Mouse (Mus musculus) embryonic facial prominence, embryonic 11.5 days (tissue): Measurements from ENCODE around the gene Spry2. TPM values are rescaled to one million over a fixed set of nuclear protein-coding genes. Genes with fewer than 3 reads are reported as not detected.

Source experiments
- ATAC-seq: fragments of 200-750 bp; cut with Nextera tagmentation; replicated peaks from 2 replicates; pipeline ENCODE4 v1.8.0; 2017; ENCODE audit warnings: low read depth; ENCODE audit not compliant: insufficient number of reproducible peaks, low FRiP score, low TSS enrichment
- DNase-seq: peaks from one replicate; pipeline ENCODE4 v3.0.0-alpha.2; 2015; ENCODE audit warnings: low spot score
- H3K27ac ChIP-seq: fragments of 300-500 bp; sonication (generic); replicated peaks from 2 replicates; pipeline ENCODE4 v1.5.1; 2014; ENCODE audit warnings: mild to moderate bottlenecking, low read depth, low read length, control low read depth
- H3K27me3 ChIP-seq: fragments of 300-500 bp; sonication (generic); 2 replicates; pipeline ENCODE4 v1.6.1; 2014; ENCODE audit warnings: mild to moderate bottlenecking, low read length, moderate library complexity, mixed read lengths; ENCODE audit not compliant: control insufficient read depth, insufficient read depth
- H3K36me3 ChIP-seq: fragments of 300-500 bp; sonication (generic); replicated peaks from 2 replicates; pipeline ENCODE4 v1.6.1; 2014; ENCODE audit warnings: low read depth, mild to moderate bottlenecking, low read length, moderate library complexity, mixed read lengths; ENCODE audit not compliant: control insufficient read depth, insufficient read depth
- H3K4me1 ChIP-seq: fragments of 300-500 bp; sonication (generic); 2 replicates; pipeline ENCODE4 v1.6.1; 2014; ENCODE audit warnings: low read length, mixed read lengths; ENCODE audit not compliant: control insufficient read depth, insufficient read depth
- H3K4me2 ChIP-seq: fragments of 300-500 bp; sonication (generic); 2 replicates; pipeline ENCODE4 v1.6.1; 2014; ENCODE audit warnings: low read depth, mild to moderate bottlenecking, control low read depth, low read length, moderate library complexity
- H3K4me3 ChIP-seq: fragments of 300-500 bp; sonication (generic); 2 replicates; pipeline ENCODE4 v1.5.1; 2014; ENCODE audit warnings: low read depth, low read length, control low read depth
- H3K9ac ChIP-seq: fragments of 300-500 bp; sonication (generic); replicated peaks from 2 replicates; pipeline ENCODE4 v1.6.1; 2014; ENCODE audit warnings: mild to moderate bottlenecking, control low read depth, low read length
- H3K9me3 ChIP-seq: fragments of 300-500 bp; sonication (generic); replicated peaks from 2 replicates; pipeline ENCODE4 v1.6.1; 2016; ENCODE audit warnings: mild to moderate bottlenecking, low read length, inconsistent platforms, mixed read lengths; ENCODE audit not compliant: control insufficient read depth
- WGBS: fragments of 180-500 bp; shearing (Covaris S2); extraction: QIAGEN DNeasy Blood & Tissue Kit; methylation state at CpG from one replicate; pipeline ENCODE4 v1.1.7; 2014; 5-methylcytosine and 5-hydroxymethylcytosine counted together
- polyA plus RNA-seq: library from polyadenylated mRNA; unstranded; fragments of >200 nt; fragmentation: Nextera tagmentation; extraction: Ambion mirVana; gene quantifications from 2 replicates; pipeline ENCODE4 v1.2.1, GENCODE M21; 2014

The Spry2 gene
- polyA plus RNA-seq, 1 experiment from 2014 or later = 50.9 TPM

GRCm38 (mm10) chr14:105920395-105921216, 24.0 kb upstream of the Spry2 start:
- no peaks in the 10 kb centered on the region for H3K36me3 ChIP-seq
- ATAC-seq (peak; percentile 65), DNase-seq (peak; percentile 64)
- no peaks in the 10 kb centered on the region for H3K9me3 ChIP-seq
- peaks cover 5% of the 10 kb centered on the region; the same call in 1 of the 2 replicates for H3K4me1 ChIP-seq
- H3K9ac ChIP-seq = peak overlapping the region; percentile 37
- no peaks in the 10 kb centered on the region for H3K27me3 ChIP-seq
- peak overlapping the region; percentile 36 for H3K4me2 ChIP-seq
- 3% methylated on average over 23 of the region's 23 CpGs for WGBS
- peak overlapping the region; percentile 47 for H3K27ac ChIP-seq
- H3K4me3 ChIP-seq = no peak overlapping the region

GRCm38 (mm10) chr14:105907216-105907615, 10.6 kb upstream of the Spry2 start:
- ATAC-seq (no peak), DNase-seq (no peak)

DNA sequence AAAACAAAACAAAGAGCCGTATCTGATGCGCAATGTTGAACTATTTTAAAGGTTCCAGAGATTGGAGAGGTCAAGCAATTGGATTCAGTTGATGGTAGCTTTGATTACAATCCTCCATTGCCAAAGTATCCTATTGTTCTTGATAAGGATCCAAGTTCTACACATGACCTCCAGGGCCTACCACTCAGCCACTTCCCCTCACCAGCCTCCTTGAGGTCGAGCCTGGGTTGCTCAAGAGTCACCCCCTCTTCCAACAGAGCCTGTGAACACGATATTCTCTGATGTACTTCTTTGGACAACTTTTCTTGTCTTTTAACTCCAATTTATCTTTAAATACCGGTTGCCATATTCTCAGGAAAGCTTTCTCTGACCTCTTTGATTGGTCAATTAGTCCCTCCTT, 9.3 kb upstream of the Spry2 start:
- Histone ChIP-seq H3K4me3 (no peak overlapping the region), H3K9me3 (no peaks in the 10 kb centered on the region), H3K27me3 (no peaks in the 10 kb centered on the region), H3K27ac (no peak overlapping the region), H3K9ac (no peak overlapping the region), H3K4me2 (no peak overlapping the region), H3K36me3 (no peaks in the 10 kb centered on the region), H3K4me1 (no peaks in the 10 kb centered on the region)
- DNase-seq = no peak
- WGBS = 84% methylated on average over 5 of the region's 5 CpGs
- no peak for ATAC-seq

More at GRCm38 (mm10) chr14:105907216-105907615, 10.6 kb upstream of the Spry2 start:
- Histone ChIP-seq H3K4me2 (no peak overlapping the region), H3K27ac (no peak overlapping the region), H3K9me3 (no peaks in the 10 kb centered on the region), H3K9ac (no peak overlapping the region), H3K36me3 (no peaks in the 10 kb centered on the region), H3K27me3 (no peaks in the 10 kb centered on the region), H3K4me1 (no peaks in the 10 kb centered on the region), H3K4me3 (no peak overlapping the region)
- WGBS = 90% methylated on average over 6 of the region's 6 CpGs

DNA sequence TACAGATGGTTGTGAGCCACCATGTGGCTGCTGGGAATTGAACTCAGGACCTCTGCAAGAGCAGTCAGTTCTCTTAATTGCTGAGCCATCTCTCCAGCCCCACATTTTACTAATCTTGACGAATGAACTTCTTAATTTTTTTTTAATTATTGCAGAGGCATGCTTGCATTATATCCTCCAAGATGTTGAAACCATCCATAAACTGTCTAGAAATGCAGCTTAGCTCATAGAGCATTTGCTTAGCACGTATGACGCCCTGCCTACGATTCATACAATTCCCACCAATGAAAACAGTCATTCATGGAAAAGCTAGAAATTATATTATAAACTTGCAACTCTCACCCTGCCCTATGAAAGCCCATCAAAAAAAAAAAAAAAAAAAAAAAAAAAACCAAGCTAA, 8.9 kb upstream of the Spry2 start:
- Histone ChIP-seq H3K4me2 (no peak overlapping the region), H3K27ac (no peak overlapping the region), H3K27me3 (no peaks in the 10 kb centered on the region), H3K9me3 (no peaks in the 10 kb centered on the region), H3K36me3 (no peaks in the 10 kb centered on the region), H3K4me1 (no peaks in the 10 kb centered on the region), H3K9ac (no peak overlapping the region), H3K4me3 (no peak overlapping the region)
- DNase-seq = no peak
- ATAC-seq = no peak
- 94% methylated on average over 4 of the region's 4 CpGs for WGBS

DNA sequence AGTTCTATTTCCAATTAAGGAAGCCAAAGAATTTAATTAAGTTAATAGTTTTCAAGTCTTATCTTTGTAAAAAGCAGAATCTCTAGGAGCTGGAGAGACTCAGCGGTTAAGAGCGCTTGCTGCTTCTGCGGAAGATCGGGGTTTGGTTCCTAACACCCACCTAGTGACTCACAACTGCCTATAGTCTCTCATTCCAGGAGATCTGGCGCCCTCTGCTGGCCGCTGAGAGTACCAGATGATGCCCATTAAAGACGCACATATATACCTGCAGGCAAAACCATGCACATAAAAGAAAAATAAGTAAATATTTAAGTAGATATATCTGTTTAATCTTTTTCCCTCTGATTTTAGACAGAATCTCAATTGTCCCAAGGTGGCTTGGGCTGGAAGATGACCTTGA, 6.2 kb upstream of the Spry2 start:
- H3K9me3 ChIP-seq = no peaks in the 10 kb centered on the region
- WGBS = 83% methylated on average over 7 of the region's 7 CpGs
- H3K4me1 ChIP-seq = no peaks in the 10 kb centered on the region
- no peak overlapping the region for H3K4me2 ChIP-seq
- no peaks in the 10 kb centered on the region for H3K36me3 ChIP-seq
- no peak overlapping the region for H3K9ac ChIP-seq
- no peak overlapping the region for H3K27ac ChIP-seq
- ATAC-seq = no peak
- H3K4me3 ChIP-seq = no peak overlapping the region
- H3K27me3 ChIP-seq = no peaks in the 10 kb centered on the region
- DNase-seq = no peak

GRCm38 (mm10) chr14:105900841-105901240, 4.2 kb upstream of the Spry2 start:
- Histone ChIP-seq H3K4me2 (no peak overlapping the region), H3K9ac (no peak overlapping the region), H3K27ac (no peak overlapping the region), H3K27me3 (no peaks in the 10 kb centered on the region), H3K9me3 (no peaks in the 10 kb centered on the region), H3K4me3 (no peak overlapping the region), H3K36me3 (no peaks in the 10 kb centered on the region), H3K4me1 (no peaks in the 10 kb centered on the region)
- ATAC-seq (no peak), DNase-seq (no peak)
- 86% methylated on average over 3 of the region's 3 CpGs for WGBS

DNA sequence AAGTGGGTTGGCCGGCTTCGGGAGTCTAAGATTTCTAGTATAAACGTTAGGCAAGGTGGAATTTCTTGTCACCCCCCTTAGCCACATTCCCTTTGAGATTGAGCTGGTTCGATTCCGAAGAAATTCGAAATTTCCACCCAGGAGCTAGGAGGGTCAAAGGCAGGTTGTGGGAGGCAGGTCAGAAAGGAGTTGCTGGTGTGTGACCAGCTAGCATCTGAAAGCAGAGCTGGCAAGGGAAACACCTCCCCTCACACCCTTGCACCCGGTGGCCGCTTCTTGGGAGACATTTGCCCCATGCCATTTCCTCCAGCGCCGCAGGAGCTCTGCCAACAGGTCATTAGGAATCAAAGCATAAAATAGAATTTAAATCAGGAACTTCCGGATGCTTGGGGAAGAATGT, 2.5 kb upstream of the Spry2 start:
- DNase-seq = no peak
- peak overlapping the region; percentile 54; the same call in 1 of the 2 replicates for H3K27ac ChIP-seq
- H3K36me3 ChIP-seq = no peaks in the 10 kb centered on the region
- ATAC-seq = no peak
- H3K4me3 ChIP-seq = peak overlapping the region; percentile 89
- peak overlapping the region; percentile 77 for H3K9ac ChIP-seq
- H3K9me3 ChIP-seq = no peaks in the 10 kb centered on the region
- no peaks in the 10 kb centered on the region for H3K27me3 ChIP-seq
- no peaks in the 10 kb centered on the region for H3K4me1 ChIP-seq
- H3K4me2 ChIP-seq = peak overlapping the region; percentile 84
- WGBS = 3% methylated on average over 11 of the region's 11 CpGs

- no peaks in the 10 kb centered on the region for H3K4me1 ChIP-seq
- peak overlapping the region; percentile 77 for H3K9ac ChIP-seq
- H3K27me3 ChIP-seq = no peaks in the 10 kb centered on the region
- H3K4me2 ChIP-seq = peak overlapping the region; percentile 84
- H3K4me3 ChIP-seq = peak overlapping the region; percentile 89
- peak; percentile 25 for ATAC-seq
- H3K27ac ChIP-seq = peak overlapping the region; percentile 54
- WGBS = under 1% methylated on average over 58 of the region's 58 CpGs
- peak; percentile 89 for DNase-seq
- no peaks in the 10 kb centered on the region for H3K36me3 ChIP-seq
- no peaks in the 10 kb centered on the region for H3K9me3 ChIP-seq
These were observed 1.9 kb upstream of the Spry2 start for GRCm38 (mm10) chr14:105898266-105899111.
